Mouse (Mus musculus): Measurements from ENCODE around the gene Mnt.
"Not testable (repeated sequence)": the region's sequence is repeated elsewhere in the genome, so short reads cannot be mapped to it uniquely, and the experiment has no call there.

DNA sequence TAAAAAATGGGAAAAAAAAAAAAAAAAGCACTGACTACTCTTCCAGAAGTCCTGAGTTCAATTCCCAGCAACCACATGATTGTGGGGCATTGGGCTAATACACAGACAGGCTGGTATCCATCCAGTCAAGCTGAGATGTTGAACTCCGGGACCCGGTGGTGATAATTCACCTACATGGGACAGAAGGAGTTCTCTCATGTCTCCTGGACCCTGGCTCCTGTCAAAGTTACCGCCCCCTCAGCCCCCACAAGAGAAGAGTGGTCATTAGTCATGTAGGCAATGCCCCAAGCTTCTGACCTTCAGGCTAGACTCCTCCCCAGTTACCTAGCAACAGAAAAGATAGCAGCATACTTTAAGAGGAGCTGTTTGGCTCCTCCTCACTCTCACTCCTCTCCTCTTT is 19.7 kb upstream of the Mnt start:
- not testable (repeated sequence) for TF ChIP-seq CTCF (IDR thresholded peaks at IDR 0.05; ENCODE audit: low read depth, low read length); EP300 (IDR thresholded peaks at IDR 0.05; ENCODE audit: insufficient read depth, low read depth, low read length)
